8 mouse cellular contexts compared by ENCODE assay signal in genomic region chr19:57314346-57315012, GRCm38 (mm10). TPM values are rescaled to one million over a fixed set of nuclear protein-coding genes. Genes with fewer than 3 reads are reported as not detected.
DNase-seq lines count a peak whose midpoint lies in the region; ATAC-seq lines count a peak whose summit lies in the region.

Gene Ablim1 (minus strand): TSS chr19:57314919.

- peak; percentile 24 to 56; a peak in 3 of 4 replicates for ATAC-seq in hematopoietic stem cell, adult 5-6 weeks (replicated peaks in 1 of 2; ENCODE audit: insufficient read depth in 1 of 2, low FRiP score in 2 of 2, low TSS enrichment in 1 of 2, low read depth in 1 of 2, poor library complexity in 2 of 2, severe bottlenecking in 2 of 2)
- peak; percentile 77 for ATAC-seq in liver, embryonic 16.5 days (ENCODE audit: low read depth)
- peak; percentile 53; the same call in 1 of the 2 replicates for ATAC-seq in neural tube, embryonic 11.5 days (ENCODE audit: insufficient read depth, low FRiP score, low TSS enrichment)

- H3K27ac ChIP-seq in liver, embryonic 16.5 days (ENCODE audit: low read length), result peak within 1 kb of the TSS; percentile 66
- H3K27ac ChIP-seq in neural tube, embryonic 11.5 days (ENCODE audit: low read depth, low read length), result no peak within 1 kb of the TSS

- H3K27me3 ChIP-seq in liver, embryonic 16.5 days (ENCODE audit: control insufficient read depth, insufficient read depth, low read depth, low read length), result peaks cover 11% of the 10 kb centered on the region
- H3K27me3 ChIP-seq in neural tube, embryonic 11.5 days (ENCODE audit: control insufficient read depth, insufficient read depth, low read length), result peaks cover 12% of the 10 kb centered on the region

- H3K4me1 ChIP-seq in liver, embryonic 16.5 days (ENCODE audit: control insufficient read depth, low read depth, low read length), result no peaks in the 10 kb centered on the region; the same call in 1 of the 2 replicates
- 0 out of 2 replicates have a peak, but pooled peaks cover 5% of the 10 kb centered on the region for H3K4me1 ChIP-seq in neural tube, embryonic 11.5 days (ENCODE audit: control insufficient read depth, insufficient read depth, low read length)

- no peaks in the 10 kb centered on the region for H3K9me3 ChIP-seq in liver, embryonic 16.5 days (replicated peaks; ENCODE audit: control insufficient read depth, low read length)
- no peaks in the 10 kb centered on the region for H3K9me3 ChIP-seq in neural tube, embryonic 11.5 days (ENCODE audit: control insufficient read depth, low read length)

- no peaks in the 10 kb centered on the region for H3K36me3 ChIP-seq in liver, embryonic 16.5 days (ENCODE audit: control insufficient read depth, insufficient read depth)
- H3K36me3 ChIP-seq in neural tube, embryonic 11.5 days (ENCODE audit: control insufficient read depth, insufficient read depth, low read length), result no peaks in the 10 kb centered on the region

- H3K4me2 ChIP-seq in liver, embryonic 16.5 days (ENCODE audit: low read depth, low read length), result peak within 1 kb of the TSS; percentile 55
- H3K4me2 ChIP-seq in neural tube, embryonic 11.5 days (ENCODE audit: low read depth), result peak within 1 kb of the TSS; percentile 98

- H3K9ac ChIP-seq in liver, embryonic 16.5 days (ENCODE audit: low read depth, low read length), result peak within 1 kb of the TSS; percentile 64
- H3K9ac ChIP-seq in neural tube, embryonic 11.5 days (ENCODE audit: low read length), result peak within 1 kb of the TSS; percentile 57

- peak; percentile 59 for DNase-seq in NIH3T3 (ENCODE audit: low read depth)
- peak; percentile 82 for DNase-seq in cerebellum, adult 11-12 months
- DNase-seq in frontal cortex, adult 2 months (ENCODE audit: extremely low spot score in 1 of 2, low spot score in 1 of 2), result peak in 1 of 2 experiments; percentile 58
- peak; percentile 22 to 43 for DNase-seq in layer of hippocampus, adult 18-20 months (ENCODE audit: low spot score in 2 of 2)
- DNase-seq in neural tube, embryonic 11.5 days (ENCODE audit: low spot score), result peak; percentile 62
- peak; percentile 21 for DNase-seq in urinary bladder, postnatal 25 days (ENCODE audit: low spot score)

- peak within 1 kb of the TSS; percentile 61 for H3K4me3 ChIP-seq in liver, embryonic 16.5 days (ENCODE audit: low read depth, low read length)
- H3K4me3 ChIP-seq in neural tube, embryonic 11.5 days (ENCODE audit: low read depth, low read length), result peak within 1 kb of the TSS; percentile 50

- 2% methylated on average over 52 of the region's 52 CpGs for WGBS in liver, embryonic 16.5 days (ENCODE audit: insufficient replicate concordance)
- under 1% methylated on average over 48 of the region's 52 CpGs for WGBS in neural tube, embryonic 11.5 days

RNA-seq across cellular contexts. Expression of gene Ablim1, which starts in this region (rescaled TPM):
- polyA plus RNA-seq in frontal cortex, adult 2 months (2012; rRNA removed), result 54.2 and 56.0 TPM in 2 replicates
- total RNA-seq in hematopoietic stem cell, adult 5-6 weeks (2017), result 46.1 and 50.2 TPM in 2 replicates
- 10 to 100 TPM; 73.4 to 75.7 TPM for total RNA-seq in layer of hippocampus, adult 18-20 months (2021)
- 9.0 and 12.4 TPM in 2 replicates for polyA plus RNA-seq in liver, embryonic 16.5 days (2015; fragmentation: Nextera tagmentation; extraction: Ambion mirVana)
- 24.5 and 25.0 TPM in 2 replicates for polyA plus RNA-seq in neural tube, embryonic 11.5 days (2014; fragmentation: Nextera tagmentation; extraction: Ambion mirVana)
